Mouse (Mus musculus) stomach, embryonic 14.5 days (tissue): ENCODE data around the gene Mfsd4b4. TPM values are rescaled to one million over a fixed set of nuclear protein-coding genes. Genes with fewer than 3 reads are reported as not detected.
"Not testable (repeated sequence)": the region's sequence is repeated elsewhere in the genome, so short reads cannot be mapped to it uniquely, and the experiment has no call there.

Source experiments
- ATAC-seq: fragments of 200-750 bp; cut with Nextera tagmentation; 2 replicates; pipeline ENCODE4 v1.8.0; 2017; ENCODE audit warnings: low read depth, moderate TSS enrichment; ENCODE audit not compliant: insufficient number of reproducible peaks, insufficient read depth, low FRiP score
- H3K27ac ChIP-seq: fragments of 300-500 bp; sonication (generic); 2 replicates; pipeline ENCODE4 v1.5.1; 2014; ENCODE audit warnings: mild to moderate bottlenecking, low read length, moderate library complexity, mixed read lengths
- H3K27me3 ChIP-seq: fragments of 300-500 bp; sonication (generic); 2 replicates; pipeline ENCODE4 v1.6.1; 2014; ENCODE audit warnings: low read length, control low read depth, mixed read lengths; ENCODE audit not compliant: control insufficient read depth, insufficient read depth
- H3K36me3 ChIP-seq: fragments of 300-500 bp; sonication (generic); 2 replicates; pipeline ENCODE4 v1.6.1; 2014; ENCODE audit warnings: mild to moderate bottlenecking, control low read depth, low read length, moderate library complexity, mixed read lengths; ENCODE audit not compliant: control insufficient read depth, insufficient read depth
- H3K4me1 ChIP-seq: fragments of 300-500 bp; sonication (generic); 2 replicates; pipeline ENCODE4 v1.6.1; 2014; ENCODE audit warnings: low read length, control low read depth, mixed read lengths; ENCODE audit not compliant: control insufficient read depth, insufficient read depth
- H3K4me2 ChIP-seq: fragments of 300-500 bp; sonication (generic); replicated peaks from 2 replicates; pipeline ENCODE4 v1.6.1; 2014; ENCODE audit warnings: low read depth, low read length, control low read depth
- H3K4me3 ChIP-seq: fragments of 300-500 bp; sonication (generic); 2 replicates; pipeline ENCODE4 v1.5.1; 2014; ENCODE audit warnings: low read depth, low read length, control low read depth
- H3K9ac ChIP-seq: fragments of 300-500 bp; sonication (generic); replicated peaks from 2 replicates; pipeline ENCODE4 v1.6.1; 2014; ENCODE audit warnings: low read depth, mild to moderate bottlenecking, control low read depth, low read length, moderate library complexity, mixed read lengths
- H3K9me3 ChIP-seq: fragments of 300-500 bp; sonication (generic); 2 replicates; pipeline ENCODE4 v1.6.1; 2016; ENCODE audit warnings: low read depth, low read length, control low read depth; ENCODE audit not compliant: control insufficient read depth
- WGBS: fragments of 180-500 bp; shearing (Covaris S2); extraction: QIAGEN DNeasy Blood & Tissue Kit; methylation state at CpG from one replicate; pipeline ENCODE4 v1.1.7; 2014; 5-methylcytosine and 5-hydroxymethylcytosine counted together
- polyA plus RNA-seq: library from polyadenylated mRNA; unstranded; fragments of >200 nt; fragmentation: Nextera tagmentation; extraction: Ambion mirVana; gene quantifications from 2 replicates; pipeline ENCODE4 v1.2.1, GENCODE M21; 2014

Mfsd4b4 gene
- polyA plus RNA-seq, result 3.9 and 5.3 TPM in 2 replicates

DNA sequence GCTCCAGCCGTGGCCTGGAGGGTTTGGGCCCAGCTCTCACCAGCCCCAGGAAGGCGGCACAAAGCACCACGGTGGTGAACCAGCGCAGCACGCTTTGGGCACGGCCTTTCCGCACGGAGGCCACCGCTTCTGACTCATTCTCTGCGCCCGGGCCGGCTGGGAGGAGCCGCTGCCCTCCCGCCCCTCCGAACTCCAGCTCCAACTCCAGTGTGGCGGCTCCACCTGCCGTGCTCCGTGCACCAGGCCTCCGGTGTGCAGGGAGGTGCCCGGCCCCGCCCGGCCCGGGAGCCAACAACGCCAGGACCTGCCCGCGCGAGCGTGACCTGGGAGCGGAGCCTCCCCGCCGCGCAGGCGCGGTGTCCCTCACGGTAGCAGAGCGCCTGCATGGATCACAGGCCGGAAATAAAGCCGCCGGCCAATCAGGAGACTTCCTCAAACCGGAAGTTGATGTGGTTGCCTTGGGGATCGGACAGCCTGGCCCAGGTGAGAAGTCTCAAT lies at the start of gene Mfsd4b4:
Gene Mfsd4b4, minus strand, starts transcription at position 365 of the 498 bp plus-strand sequence.
- Histone ChIP-seq H3K27ac (peak within 1 kb of the TSS; percentile 79), H3K4me2 (peak within 1 kb of the TSS; percentile 84), H3K27me3 (no peaks in the 10 kb centered on the region), H3K4me3 (peak within 1 kb of the TSS; percentile 49), H3K9me3 (no peaks in the 10 kb centered on the region), H3K9ac (peak within 1 kb of the TSS; percentile 64), H3K36me3 (no peaks in the 10 kb centered on the region; the same call in 1 of the 2 replicates), H3K4me1 (0 out of 2 replicates have a peak, but pooled peaks cover 3% of the 10 kb centered on the region)
- WGBS, result under 1% methylated on average over 41 of the region's 41 CpGs
- ATAC-seq, result peak; percentile 97

GRCm38 (mm10) chr10:39947195-39947594 lies 48.2 kb upstream of the Mfsd4b4 start:
- not testable (repeated sequence) for H3K27me3 ChIP-seq, H3K9me3 ChIP-seq, ATAC-seq, H3K4me3 ChIP-seq, H3K36me3 ChIP-seq, H3K27ac ChIP-seq, H3K9ac ChIP-seq, H3K4me1 ChIP-seq, H3K4me2 ChIP-seq
- 82% methylated on average over 3 of the region's 3 CpGs for WGBS

DNA sequence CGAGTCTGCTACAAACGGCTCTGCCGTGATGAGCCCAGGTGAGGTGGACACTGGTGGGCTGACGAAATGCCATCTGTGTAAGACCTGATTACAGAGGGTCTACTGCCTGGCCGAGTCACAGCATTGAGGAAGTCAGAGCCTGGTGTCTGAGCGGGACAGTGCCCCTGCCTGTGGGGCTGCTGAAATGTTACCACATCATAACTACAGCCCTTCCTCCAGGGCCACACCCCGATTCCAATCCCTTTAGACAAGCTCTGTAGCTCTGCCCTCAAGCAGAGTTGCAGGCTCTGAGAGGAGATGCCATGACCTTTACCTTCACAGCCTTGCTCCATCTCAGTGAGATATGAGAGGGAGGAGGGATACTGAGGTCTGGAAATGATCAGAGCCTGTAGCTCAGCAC lies 37.5 kb upstream of the Mfsd4b4 start:
- no peak for ATAC-seq
- Histone ChIP-seq H3K9me3 (no peaks in the 10 kb centered on the region), H3K4me3 (no peak overlapping the region), H3K4me2 (no peak overlapping the region), H3K27me3 (no peaks in the 10 kb centered on the region), H3K27ac (no peak overlapping the region), H3K4me1 (no peaks in the 10 kb centered on the region), H3K9ac (no peak overlapping the region), H3K36me3 (no peaks in the 10 kb centered on the region)
- WGBS, result 76% methylated on average over 7 of the region's 7 CpGs

DNA sequence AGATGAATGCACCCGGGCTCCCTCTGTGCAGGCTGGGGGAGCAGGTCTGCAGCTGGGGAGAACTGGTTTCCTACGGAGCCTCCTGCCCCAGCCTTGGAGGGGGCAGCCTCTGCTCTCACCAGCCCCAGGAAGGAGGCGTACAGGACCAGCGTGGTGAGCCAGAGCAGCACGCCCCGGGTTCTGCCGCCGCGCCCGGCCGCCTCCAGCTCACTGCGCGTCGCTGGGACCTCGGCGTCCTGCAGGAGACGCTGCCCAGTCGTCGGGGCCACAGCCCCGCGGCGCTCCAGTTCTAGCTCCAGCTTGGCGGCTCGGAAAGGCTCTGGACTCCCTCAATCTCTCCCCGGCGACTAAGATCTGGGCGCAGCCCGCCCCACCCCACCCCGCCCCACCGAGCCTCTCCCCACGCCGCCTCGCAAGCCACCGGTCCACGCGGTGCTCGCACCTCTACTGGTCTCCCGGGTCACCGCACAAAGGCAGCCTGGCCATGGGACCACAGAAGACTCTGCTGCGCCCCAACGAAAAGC lies 27.6 kb upstream of the Mfsd4b4 start, which contains the start of gene Mfsd4b2:
Gene Mfsd4b2, minus strand, starts transcription at position 308 of the 524 bp plus-strand sequence.
- ATAC-seq, result peak; percentile 77
- Histone ChIP-seq H3K9ac (no peak within 1 kb of the TSS), H3K4me3 (peak within 1 kb of the TSS; percentile 29), H3K36me3 (no peaks in the 10 kb centered on the region), H3K4me2 (peak within 1 kb of the TSS; percentile 76), H3K4me1 (no peaks in the 10 kb centered on the region), H3K9me3 (no peaks in the 10 kb centered on the region), H3K27me3 (no peaks in the 10 kb centered on the region), H3K27ac (no peak within 1 kb of the TSS)
- 2% methylated on average over 36 of the region's 41 CpGs for WGBS

DNA sequence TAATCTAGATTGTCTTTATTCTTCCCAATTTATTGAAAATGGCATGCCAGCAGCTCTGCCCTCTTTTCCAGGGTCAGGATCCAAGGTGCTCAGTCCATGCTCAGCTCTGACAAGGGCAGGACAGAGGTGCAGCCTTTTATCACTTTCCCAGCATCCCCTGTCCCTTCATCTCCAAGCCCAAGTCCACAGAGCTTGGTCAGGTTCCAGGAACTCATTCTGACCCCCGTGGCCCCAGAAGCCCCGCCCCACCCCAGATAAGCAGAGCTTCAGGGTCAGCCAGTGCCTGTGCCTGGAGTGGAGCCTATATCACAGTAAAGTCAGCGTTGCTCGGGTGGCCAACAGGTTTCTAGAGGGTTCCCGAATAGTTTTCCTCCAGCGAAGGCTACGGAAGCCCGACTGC lies 25.5 kb upstream of the Mfsd4b4 start:
- not testable (repeated sequence) for ATAC-seq, H3K9me3 ChIP-seq, H3K4me3 ChIP-seq, H3K36me3 ChIP-seq, H3K27me3 ChIP-seq, H3K27ac ChIP-seq, H3K9ac ChIP-seq, H3K4me1 ChIP-seq, H3K4me2 ChIP-seq
- WGBS, result 67% methylated on average over 8 of the region's 8 CpGs

- ATAC-seq, result no peak
- H3K4me2 ChIP-seq, result no peak overlapping the region
- no peaks in the 10 kb centered on the region for H3K27me3 ChIP-seq
- no peak overlapping the region for H3K9ac ChIP-seq
- no peaks in the 10 kb centered on the region for H3K4me1 ChIP-seq
- H3K27ac ChIP-seq, result no peak overlapping the region
- no peak overlapping the region for H3K4me3 ChIP-seq
- no peaks in the 10 kb centered on the region for H3K36me3 ChIP-seq
- no peaks in the 10 kb centered on the region for H3K9me3 ChIP-seq
These were observed 13.6 kb upstream of the Mfsd4b4 start for GRCm38 (mm10) chr10:39912616-39913015.

DNA sequence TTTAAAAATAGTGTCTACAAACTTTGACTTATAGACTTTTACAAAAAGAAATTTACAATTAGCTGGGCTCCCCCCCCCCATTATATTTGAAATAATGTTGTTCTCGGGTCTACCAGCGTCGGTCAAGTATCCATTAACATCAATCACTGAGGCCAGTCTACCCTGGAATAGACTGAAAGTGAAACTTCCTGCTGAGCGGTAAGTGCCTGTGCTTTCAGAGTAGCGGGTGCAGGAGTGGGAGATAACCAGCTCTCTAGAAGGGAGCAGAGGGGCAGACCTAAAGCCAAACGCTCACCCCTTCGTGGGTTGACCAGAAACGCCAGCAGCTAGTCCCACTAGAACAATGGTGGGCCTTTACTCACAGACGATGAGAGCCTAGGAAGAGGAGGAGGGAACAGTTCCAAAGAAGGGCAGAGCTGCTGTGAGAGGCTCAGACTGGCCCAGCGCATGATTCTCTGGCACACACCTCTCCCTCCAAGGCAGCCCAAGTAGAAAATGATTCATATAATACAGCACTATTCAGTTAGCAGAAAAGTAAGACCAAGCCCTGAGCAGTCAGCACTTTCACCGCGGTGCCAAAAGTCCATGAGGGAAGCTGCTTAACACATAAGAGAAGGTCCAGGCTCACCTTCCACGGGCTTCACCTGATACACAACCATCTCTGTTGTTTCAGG lies 9.9 kb upstream of the Mfsd4b4 start:
- WGBS, result 50% methylated on average over 13 of the region's 13 CpGs

DNA sequence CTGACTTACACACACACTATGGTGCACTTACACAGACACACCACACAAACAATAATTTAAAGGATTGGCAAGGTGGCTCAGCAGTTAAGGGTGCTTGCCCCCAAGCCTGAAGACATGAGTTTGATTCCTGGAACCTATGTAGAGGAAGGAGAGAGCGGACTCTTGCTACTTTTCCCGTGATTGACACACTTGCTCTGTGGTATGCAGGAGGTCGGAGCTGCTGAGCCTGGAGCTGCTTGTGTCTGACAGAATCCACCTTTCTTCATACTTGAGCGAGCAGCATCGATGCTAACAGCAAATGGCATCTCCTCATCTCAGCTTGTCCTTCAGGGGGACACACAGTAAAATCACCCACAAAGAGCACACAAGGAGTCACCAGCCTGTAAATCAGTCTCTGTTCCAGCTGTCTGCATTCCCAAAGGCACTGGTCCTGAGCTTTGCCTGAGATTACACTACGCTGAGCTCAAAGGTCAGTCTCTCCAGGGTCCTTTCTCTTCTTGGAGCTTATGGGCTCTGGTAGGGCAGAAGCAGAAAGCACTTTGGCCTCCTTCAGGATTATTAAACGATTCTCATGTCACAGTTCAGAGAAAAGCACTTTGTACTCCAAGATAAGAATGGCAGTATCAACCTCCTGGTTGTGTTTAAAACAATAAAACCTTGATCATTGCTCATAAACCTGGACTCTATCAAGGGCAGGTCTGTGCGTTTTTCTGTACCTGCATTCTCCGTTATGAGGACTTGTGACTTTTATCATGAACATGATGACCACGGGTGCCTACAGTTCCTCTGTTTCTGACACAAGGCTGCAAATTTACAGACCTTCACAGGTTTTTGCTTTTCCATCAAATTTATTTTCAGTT lies 8.0 kb upstream of the Mfsd4b4 start:
- Histone ChIP-seq H3K4me3 (no peak overlapping the region), H3K36me3 (no peaks in the 10 kb centered on the region), H3K27ac (no peak overlapping the region), H3K27me3 (no peaks in the 10 kb centered on the region), H3K4me2 (no peak overlapping the region), H3K9me3 (no peaks in the 10 kb centered on the region), H3K9ac (no peak overlapping the region), H3K4me1 (no peaks in the 10 kb centered on the region)
- WGBS, result 71% methylated on average over 10 of the region's 10 CpGs
- no peak for ATAC-seq

More for the DNA sequence above, 9.9 kb upstream of the Mfsd4b4 start:
- H3K9ac ChIP-seq, result no peak overlapping the region
- no peak for ATAC-seq
- H3K4me3 ChIP-seq, result no peak overlapping the region
- no peaks in the 10 kb centered on the region for H3K4me1 ChIP-seq
- no peak overlapping the region for H3K27ac ChIP-seq
- H3K36me3 ChIP-seq, result no peaks in the 10 kb centered on the region
- no peaks in the 10 kb centered on the region for H3K9me3 ChIP-seq
- no peak overlapping the region for H3K4me2 ChIP-seq
- no peaks in the 10 kb centered on the region for H3K27me3 ChIP-seq
